Mouse (Mus musculus) intestine, embryonic 14.5 days (tissue): ENCODE measurements around the gene Morn1. TPM values are rescaled to one million over a fixed set of nuclear protein-coding genes. Genes with fewer than 3 reads are reported as not detected.

Experiments used
- ATAC-seq: fragments of 200-750 bp; cut with Nextera tagmentation; replicated peaks from 2 replicates; pipeline ENCODE4 v1.8.0; 2017; ENCODE audit warnings: low read depth, moderate number of reproducible peaks, moderate TSS enrichment, moderate library complexity; ENCODE audit not compliant: low FRiP score, low TSS enrichment
- DNase-seq: peaks from one replicate; pipeline ENCODE4 v3.0.0-alpha.2; 2018; ENCODE audit warnings: low spot score
- H3K27ac ChIP-seq: fragments of 300-500 bp; sonication (generic); 2 replicates; pipeline ENCODE4 v1.5.1; 2014; ENCODE audit warnings: low read depth, mild to moderate bottlenecking, control low read depth
- H3K27me3 ChIP-seq: fragments of 300-500 bp; sonication (generic); replicated peaks from 2 replicates; pipeline ENCODE4 v1.6.1; 2014; ENCODE audit warnings: low read length, control low read depth; ENCODE audit not compliant: control insufficient read depth, insufficient read depth
- H3K36me3 ChIP-seq: fragments of 300-500 bp; sonication (generic); 2 replicates; pipeline ENCODE4 v1.6.1; 2014; ENCODE audit warnings: low read length, control low read depth; ENCODE audit not compliant: control insufficient read depth, insufficient read depth
- H3K4me1 ChIP-seq: fragments of 300-500 bp; sonication (generic); replicated peaks from 2 replicates; pipeline ENCODE4 v1.6.1; 2014; ENCODE audit warnings: low read length, control low read depth, mixed read lengths; ENCODE audit not compliant: control insufficient read depth, insufficient read depth
- H3K4me2 ChIP-seq: fragments of 300-500 bp; sonication (generic); 2 replicates; pipeline ENCODE4 v1.6.1; 2014; ENCODE audit warnings: low read length
- H3K4me3 ChIP-seq: fragments of 300-500 bp; sonication (generic); 2 replicates; pipeline ENCODE4 v1.5.1; 2014; ENCODE audit warnings: low read depth, low read length, control low read depth, mixed read lengths
- H3K9ac ChIP-seq: fragments of 300-500 bp; sonication (generic); 2 replicates; pipeline ENCODE4 v1.6.1; 2014; ENCODE audit warnings: mild to moderate bottlenecking, low read length
- H3K9me3 ChIP-seq: fragments of 300-500 bp; sonication (generic); 2 replicates; pipeline ENCODE4 v1.6.1; 2016; ENCODE audit warnings: low read length, control low read depth; ENCODE audit not compliant: control insufficient read depth
- WGBS: fragments of 180-500 bp; shearing (Covaris S2); extraction: QIAGEN DNeasy Blood & Tissue Kit; methylation state at CpG from one replicate; pipeline ENCODE4 v1.1.7; 2014; 5-methylcytosine and 5-hydroxymethylcytosine counted together
- polyA plus RNA-seq: library from polyadenylated mRNA; unstranded; fragments of >200 nt; fragmentation: Nextera tagmentation; extraction: Ambion mirVana; gene quantifications from 2 replicates; pipeline ENCODE4 v1.2.1, GENCODE M21; 2014

The Morn1 gene
- polyA plus RNA-seq, 1 experiment from 2014 or later: 3.8 TPM

DNA sequence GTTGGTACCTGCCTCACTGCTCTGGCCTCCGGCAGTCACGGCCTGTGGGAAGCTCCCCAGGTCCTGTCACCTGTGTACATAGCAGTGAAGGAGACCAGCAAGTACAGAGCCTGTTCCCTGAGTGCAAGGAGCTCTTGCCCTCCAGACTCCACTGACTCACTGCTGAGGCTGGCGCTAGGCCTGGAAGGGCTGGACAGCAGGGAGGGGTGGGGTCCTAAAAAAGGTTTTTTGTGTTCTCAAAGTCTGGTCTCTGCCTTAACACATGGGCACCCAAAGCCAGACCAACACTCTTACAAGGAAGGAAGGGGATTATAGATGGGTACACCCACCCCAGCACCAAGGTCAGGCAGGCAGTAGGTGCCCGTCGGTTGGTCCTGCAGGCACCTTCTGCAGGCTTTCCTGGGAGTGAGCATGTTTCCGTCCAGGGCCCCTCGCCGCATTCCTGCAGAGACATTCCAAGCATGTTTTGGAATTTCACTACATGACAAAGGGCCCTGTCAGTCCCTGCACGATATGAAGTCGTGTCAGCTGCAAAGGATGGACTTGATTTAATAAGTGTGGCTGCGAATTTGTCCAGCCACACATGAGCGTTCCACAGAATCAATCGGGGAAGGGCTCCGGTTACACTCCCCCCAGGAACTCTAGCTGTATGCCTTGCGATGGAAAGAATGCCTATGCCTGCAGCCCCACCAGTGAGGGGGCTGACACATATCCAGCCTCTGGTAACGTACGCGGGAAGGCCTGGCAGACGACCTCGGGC, 47.5 kb downstream of the Morn1 start:
- Histone ChIP-seq H3K9ac (no peak overlapping the region), H3K4me1 (peaks cover 31% of the 10 kb centered on the region), H3K27ac (peak overlapping the region; percentile 7; the same call in 1 of the 2 replicates), H3K36me3 (no peaks in the 10 kb centered on the region), H3K27me3 (no peaks in the 10 kb centered on the region), H3K4me3 (no peak overlapping the region), H3K4me2 (no peak overlapping the region), H3K9me3 (no peaks in the 10 kb centered on the region)
- WGBS: 25% methylated on average over 20 of the region's 20 CpGs
- no peak for ATAC-seq
- no peak for DNase-seq

- Histone ChIP-seq H3K4me3 (no peak overlapping the region), H3K36me3 (no peaks in the 10 kb centered on the region)
- WGBS: 91% methylated on average over 7 of the region's 7 CpGs
Observed at GRCm38 (mm10) chr4:155134686-155135172, 48.4 kb downstream of the Morn1 start.

GRCm38 (mm10) chr4:155135909-155136585, 49.7 kb downstream of the Morn1 start:
- Histone ChIP-seq H3K4me1 (peaks cover 23% of the 10 kb centered on the region), H3K9me3 (no peaks in the 10 kb centered on the region), H3K27me3 (no peaks in the 10 kb centered on the region), H3K4me2 (no peak overlapping the region), H3K36me3 (no peaks in the 10 kb centered on the region), H3K9ac (no peak overlapping the region), H3K27ac (no peak overlapping the region), H3K4me3 (no peak overlapping the region)
- WGBS: 61% methylated on average over 5 of the region's 5 CpGs
- DNase-seq (no peak), ATAC-seq (no peak)

More at GRCm38 (mm10) chr4:155134686-155135172, 48.4 kb downstream of the Morn1 start:
- ATAC-seq: no peak
- no peaks in the 10 kb centered on the region for H3K27me3 ChIP-seq
- DNase-seq: no peak
- no peak overlapping the region for H3K9ac ChIP-seq
- no peaks in the 10 kb centered on the region for H3K9me3 ChIP-seq
- peaks cover 31% of the 10 kb centered on the region for H3K4me1 ChIP-seq
- H3K27ac ChIP-seq: no peak overlapping the region
- no peak overlapping the region for H3K4me2 ChIP-seq

GRCm38 (mm10) chr4:155137891-155138290, 51.5 kb downstream of the Morn1 start:
- Histone ChIP-seq H3K9ac (no peak overlapping the region), H3K4me2 (no peak overlapping the region), H3K27ac (no peak overlapping the region), H3K27me3 (no peaks in the 10 kb centered on the region), H3K9me3 (no peaks in the 10 kb centered on the region), H3K4me1 (peaks cover 21% of the 10 kb centered on the region), H3K4me3 (no peak overlapping the region), H3K36me3 (no peaks in the 10 kb centered on the region)
- no peak for ATAC-seq
- no peak for DNase-seq
- WGBS: 84% methylated on average over 7 of the region's 7 CpGs

DNA sequence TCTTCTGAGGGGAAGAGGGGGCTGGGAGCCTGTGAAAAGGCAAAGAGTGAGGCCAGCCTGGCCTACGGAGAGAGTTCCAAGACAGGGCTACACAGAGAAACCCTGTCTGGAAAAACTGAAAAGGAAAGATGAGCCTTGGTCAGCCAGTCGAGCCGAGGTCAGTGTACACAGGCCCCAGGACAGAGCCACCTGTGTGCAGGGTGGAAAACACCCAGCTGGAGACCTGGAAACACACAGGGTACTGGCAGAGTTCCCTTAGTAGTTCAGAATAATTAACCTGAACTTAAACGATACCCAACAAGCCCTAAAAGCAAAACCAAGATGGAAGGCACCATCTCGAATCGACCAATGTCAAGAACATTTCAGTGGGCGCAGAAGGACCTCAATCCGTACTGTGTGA, 52.1 kb downstream of the Morn1 start:
- H3K4me1 ChIP-seq: peaks cover 18% of the 10 kb centered on the region
- DNase-seq (no peak), ATAC-seq (no peak)
- H3K27me3 ChIP-seq: no peaks in the 10 kb centered on the region
- no peak overlapping the region for H3K9ac ChIP-seq
- no peak overlapping the region for H3K4me3 ChIP-seq
- WGBS: 81% methylated on average over 8 of the region's 8 CpGs
- no peak overlapping the region for H3K27ac ChIP-seq
- H3K36me3 ChIP-seq: no peaks in the 10 kb centered on the region
- no peaks in the 10 kb centered on the region for H3K9me3 ChIP-seq
- no peak overlapping the region for H3K4me2 ChIP-seq

- DNase-seq (no peak), ATAC-seq (no peak)
- Histone ChIP-seq H3K27me3 (no peaks in the 10 kb centered on the region), H3K27ac (no peak overlapping the region), H3K9ac (no peak overlapping the region), H3K36me3 (no peaks in the 10 kb centered on the region), H3K9me3 (no peaks in the 10 kb centered on the region), H3K4me3 (no peak overlapping the region), H3K4me1 (peaks cover 18% of the 10 kb centered on the region), H3K4me2 (no peak overlapping the region)
- 71% methylated on average over 12 of the region's 12 CpGs for WGBS
Observed at GRCm38 (mm10) chr4:155139281-155140045, 53.1 kb downstream of the Morn1 start.

GRCm38 (mm10) chr4:155140150-155140549, 53.8 kb downstream of the Morn1 start:
- ATAC-seq (no peak), DNase-seq (no peak)
- 51% methylated on average over 2 of the region's 2 CpGs for WGBS
- H3K36me3 ChIP-seq: no peaks in the 10 kb centered on the region
- no peaks in the 10 kb centered on the region for H3K27me3 ChIP-seq
- H3K9me3 ChIP-seq: no peaks in the 10 kb centered on the region
- no peak overlapping the region for H3K4me2 ChIP-seq
- no peak overlapping the region for H3K9ac ChIP-seq
- no peak overlapping the region for H3K4me3 ChIP-seq
- peaks cover 25% of the 10 kb centered on the region for H3K4me1 ChIP-seq
- no peak overlapping the region for H3K27ac ChIP-seq

DNA sequence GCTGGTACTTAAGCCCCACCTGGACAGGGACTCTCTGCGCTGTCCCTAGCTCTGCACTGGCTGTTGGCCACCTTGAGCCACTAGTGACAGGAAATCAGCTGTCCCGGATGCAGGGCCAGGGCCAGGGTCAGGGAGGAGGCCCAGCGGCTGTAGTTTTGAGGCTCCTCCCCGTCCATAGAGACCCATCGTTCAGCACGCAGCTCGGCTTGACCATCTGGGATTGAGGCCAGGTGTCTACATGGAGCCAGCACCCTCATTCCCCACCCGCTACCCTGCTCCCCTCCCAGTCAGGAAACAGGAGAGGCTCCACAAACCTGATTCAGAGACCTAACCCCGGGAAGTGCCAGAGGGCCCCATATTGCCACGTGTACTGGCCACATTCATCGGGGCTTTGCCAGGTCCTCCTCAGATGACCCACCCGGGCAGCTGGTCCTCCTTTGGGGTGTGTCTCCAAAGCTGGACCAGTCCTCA, 54.5 kb downstream of the Morn1 start:
- Histone ChIP-seq H3K27ac (no peak overlapping the region), H3K9ac (no peak overlapping the region), H3K4me1 (peaks cover 30% of the 10 kb centered on the region), H3K27me3 (no peaks in the 10 kb centered on the region), H3K36me3 (no peaks in the 10 kb centered on the region), H3K4me3 (no peak overlapping the region), H3K4me2 (no peak overlapping the region), H3K9me3 (no peaks in the 10 kb centered on the region)
- ATAC-seq: no peak
- no peak for DNase-seq
- WGBS: 42% methylated on average over 12 of the region's 12 CpGs
